Mouse (Mus musculus): Measurements from ENCODE around the gene Scarb1. TPM values are rescaled to one million over a fixed set of nuclear protein-coding genes. Genes with fewer than 3 reads are reported as not detected.

Gene Scarb1
- polyA plus RNA-seq (2017; shearing (Covaris generic)), result 10.8 TPM

GRCm38 (mm10) chr5:125340547-125341262 is at the start of gene Scarb1:
Scarb1 (minus strand) TSS chr5:125341094.

GRCm38 (mm10) chr5:125389579-125390441 is 48.9 kb upstream of the Scarb1 start, which contains the start of gene Ubc:
Ubc (minus strand) TSS chr5:125390202.

GRCm38 (mm10) chr5:125389131-125389578 is 48.3 kb upstream of the Scarb1 start, which contains the start of gene Gm10382:
Gm10382 (plus strand) TSS chr5:125389322.

Other genes starting within 250 kb of the Scarb1 start
- gene Ncor2, start 161.9 kb downstream of the Scarb1 start, polyA plus RNA-seq (2017; shearing (Covaris generic)), result 22.5 TPM
- 15.1 TPM for gene Gm10382, start 48.2 kb upstream of the Scarb1 start, polyA plus RNA-seq (2017; shearing (Covaris generic))
- 4,411 TPM for gene Ubc, start 49.1 kb upstream of the Scarb1 start, polyA plus RNA-seq (2017; shearing (Covaris generic))
- gene Dhx37, start 93.0 kb upstream of the Scarb1 start, polyA plus RNA-seq (2017; shearing (Covaris generic)), result 9.6 TPM
- gene Bri3bp, start 100.5 kb upstream of the Scarb1 start, polyA plus RNA-seq (2017; shearing (Covaris generic)), result 25.5 TPM
- gene Aacs, start 134.7 kb upstream of the Scarb1 start, polyA plus RNA-seq (2017; shearing (Covaris generic)), result 35.0 TPM
- gene Tmem132b, start 190.7 kb upstream of the Scarb1 start, polyA plus RNA-seq (2017; shearing (Covaris generic)), result not detected